Mouse (Mus musculus) intestine, embryonic 15.5 days (tissue): ENCODE measurements around the gene Nme7. TPM values are rescaled to one million over a fixed set of nuclear protein-coding genes. Genes with fewer than 3 reads are reported as not detected.

Source experiments
- ATAC-seq: fragments of 200-750 bp; cut with Nextera tagmentation; 2 replicates; pipeline ENCODE4 v1.8.0; 2017; ENCODE audit warnings: moderate TSS enrichment, moderate library complexity
- H3K27ac ChIP-seq: fragments of 300-500 bp; sonication (generic); 2 replicates; pipeline ENCODE4 v1.5.1; 2015; ENCODE audit warnings: mild to moderate bottlenecking, inconsistent platforms
- H3K27me3 ChIP-seq: fragments of 300-500 bp; sonication (generic); replicated peaks from 2 replicates; pipeline ENCODE4 v1.6.1; 2015; ENCODE audit warnings: inconsistent platforms
- H3K36me3 ChIP-seq: fragments of 300-500 bp; sonication (generic); 2 replicates; pipeline ENCODE4 v1.6.1; 2015; ENCODE audit warnings: inconsistent platforms
- H3K4me1 ChIP-seq: fragments of 300-500 bp; sonication (generic); replicated peaks from 2 replicates; pipeline ENCODE4 v1.6.1; 2015; ENCODE audit warnings: inconsistent platforms
- H3K4me2 ChIP-seq: fragments of 300-500 bp; sonication (generic); replicated peaks from 2 replicates; pipeline ENCODE4 v1.6.1; 2015; ENCODE audit warnings: mild to moderate bottlenecking, inconsistent platforms
- H3K4me3 ChIP-seq: fragments of 300-500 bp; sonication (generic); replicated peaks from 2 replicates; pipeline ENCODE4 v1.5.1; 2015; ENCODE audit warnings: inconsistent platforms
- H3K9ac ChIP-seq: fragments of 300-500 bp; sonication (generic); 2 replicates; pipeline ENCODE4 v1.6.1; 2015; ENCODE audit warnings: inconsistent platforms
- H3K9me3 ChIP-seq: fragments of 300-500 bp; sonication (generic); 2 replicates; pipeline ENCODE4 v1.6.1; 2016; ENCODE audit warnings: inconsistent platforms
- WGBS: fragments of 180-500 bp; shearing (Covaris S2); methylation state at CpG from one replicate; pipeline ENCODE4 v1.1.7; 2015; 5-methylcytosine and 5-hydroxymethylcytosine counted together
- polyA plus RNA-seq: library from polyadenylated mRNA; unstranded; fragments of >200 nt; fragmentation: Nextera tagmentation; extraction: Ambion mirVana; gene quantifications from 2 replicates; pipeline ENCODE4 v1.2.1, GENCODE M21; 2015

Nme7 gene
- polyA plus RNA-seq, 1 experiment from 2014 or later, result 35.0 TPM

DNA sequence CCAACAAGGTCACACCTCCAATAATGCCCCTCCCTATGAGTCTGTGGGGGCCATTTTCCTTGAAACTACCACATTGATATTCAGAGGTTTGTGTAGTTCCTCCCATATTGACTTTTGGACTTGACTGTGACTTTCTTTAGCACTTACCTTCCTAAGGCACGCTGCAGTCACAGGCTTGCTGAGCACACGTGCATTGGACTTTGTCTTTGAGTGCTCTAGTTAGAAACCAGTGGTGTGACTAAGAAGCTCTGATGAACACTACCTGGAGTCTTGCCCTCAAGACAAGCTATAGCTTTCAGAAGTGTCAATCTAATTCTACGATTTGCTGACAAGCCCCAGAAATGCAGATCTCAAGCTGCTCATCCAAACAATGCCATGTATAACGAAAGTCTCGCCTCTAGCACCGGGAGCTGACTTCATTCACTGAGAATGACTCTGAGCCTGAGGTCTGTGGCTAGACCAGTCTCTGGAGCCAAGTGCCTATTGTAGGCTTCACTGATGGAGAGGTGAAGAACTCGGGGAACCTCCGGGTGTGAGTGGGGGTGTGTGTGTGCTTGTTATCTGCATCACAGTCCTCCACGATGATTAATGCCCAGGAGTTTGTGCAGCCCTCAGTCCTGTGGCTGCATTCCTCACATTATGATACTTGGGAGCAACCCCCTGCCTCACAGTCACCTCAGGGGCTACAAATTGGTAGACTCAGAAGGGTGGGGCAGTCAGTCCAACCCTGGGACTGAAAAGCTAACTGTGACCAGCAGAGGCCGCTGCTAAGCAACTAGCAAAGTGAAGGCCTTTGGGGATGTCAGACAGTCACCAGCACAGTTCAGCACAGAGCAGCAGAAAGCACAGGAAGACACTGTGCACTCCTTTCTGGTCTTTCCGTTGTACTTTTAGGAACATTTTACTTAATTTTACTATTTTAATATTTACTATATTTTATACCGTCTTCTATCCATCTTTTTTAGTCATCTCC, 62.5 kb downstream of the Nme7 start:
- Histone ChIP-seq H3K4me1 (no peaks in the 10 kb centered on the region), H3K4me3 (no peak overlapping the region), H3K4me2 (no peak overlapping the region), H3K9ac (no peak overlapping the region), H3K27me3 (no peaks in the 10 kb centered on the region), H3K9me3 (no peaks in the 10 kb centered on the region), H3K27ac (peak overlapping the region; percentile 63), H3K36me3 (no peaks in the 10 kb centered on the region)
- WGBS, result 63% methylated on average over 12 of the region's 12 CpGs
- peak; percentile 93 for ATAC-seq

DNA sequence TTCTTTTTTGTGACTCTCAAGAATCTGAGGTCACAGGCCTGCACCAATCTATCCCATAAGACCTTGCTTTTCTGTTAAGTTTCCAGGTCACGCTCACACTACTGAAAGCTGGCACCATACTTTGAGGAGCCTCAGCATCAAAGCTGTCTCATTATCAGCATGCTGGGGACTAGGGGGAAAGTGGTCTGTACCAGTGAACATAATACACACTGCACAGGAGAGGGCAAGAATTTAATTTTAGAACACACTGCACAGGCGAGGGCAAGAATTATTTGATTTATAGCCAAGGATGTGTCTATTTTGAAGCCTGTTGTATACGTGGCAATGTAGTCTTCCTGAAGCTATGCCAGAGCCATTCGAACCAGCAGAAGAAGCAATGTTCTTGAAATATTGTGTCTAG, 64.2 kb downstream of the Nme7 start:
- Histone ChIP-seq H3K4me1 (no peaks in the 10 kb centered on the region), H3K36me3 (no peaks in the 10 kb centered on the region), H3K27ac (no peak overlapping the region), H3K4me3 (no peak overlapping the region), H3K27me3 (no peaks in the 10 kb centered on the region), H3K4me2 (no peak overlapping the region), H3K9ac (no peak overlapping the region), H3K9me3 (no peaks in the 10 kb centered on the region)
- ATAC-seq, result no peak
- WGBS, result 76% methylated on average over 4 of the region's 4 CpGs

DNA sequence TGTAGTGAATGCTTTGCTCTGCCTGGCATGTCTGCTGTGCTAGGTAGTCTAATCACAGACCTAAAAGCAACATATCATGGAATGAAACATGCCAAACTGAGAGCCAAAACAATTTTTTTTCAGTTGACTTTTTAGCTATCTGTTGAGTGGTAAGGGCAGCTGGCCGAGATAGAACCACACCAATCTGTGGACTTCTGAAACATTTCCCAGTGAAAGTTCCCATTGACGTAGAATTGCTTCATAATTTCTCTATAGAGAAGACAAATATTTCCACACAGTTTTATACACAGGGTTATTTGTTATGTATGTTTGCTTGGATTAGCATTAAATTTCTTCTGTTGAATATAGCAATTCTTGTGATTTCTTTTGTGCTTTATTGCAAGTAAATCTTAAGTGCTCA, 65.9 kb downstream of the Nme7 start:
- H3K27me3 ChIP-seq, result no peaks in the 10 kb centered on the region
- no peak overlapping the region for H3K9ac ChIP-seq
- ATAC-seq, result no peak
- 85% methylated on average over 2 of the region's 2 CpGs for WGBS
- H3K4me1 ChIP-seq, result no peaks in the 10 kb centered on the region
- no peak overlapping the region for H3K4me2 ChIP-seq
- H3K4me3 ChIP-seq, result no peak overlapping the region
- H3K9me3 ChIP-seq, result no peaks in the 10 kb centered on the region
- H3K27ac ChIP-seq, result no peak overlapping the region
- no peaks in the 10 kb centered on the region for H3K36me3 ChIP-seq

DNA sequence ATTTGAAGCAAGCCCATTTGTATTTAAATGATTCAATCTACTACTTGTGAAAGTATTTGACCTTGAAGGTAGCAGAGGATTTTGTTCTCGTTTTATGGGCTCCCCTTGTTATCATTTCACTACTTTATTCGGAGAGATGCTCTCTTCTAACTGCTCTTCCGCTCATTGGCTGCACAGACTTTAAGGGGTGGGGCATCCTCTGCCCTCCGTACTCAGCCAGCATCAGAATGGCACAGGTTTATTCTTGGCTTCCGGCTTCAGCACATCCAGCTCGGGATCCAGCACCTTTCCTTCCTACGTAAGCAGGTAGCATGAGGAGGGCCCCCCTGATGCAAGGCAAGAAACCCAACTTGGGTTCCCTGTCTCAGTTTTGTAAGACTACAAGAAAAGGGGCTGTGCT, 69.1 kb downstream of the Nme7 start:
- Histone ChIP-seq H3K4me2 (no peak overlapping the region), H3K27ac (no peak overlapping the region), H3K36me3 (no peaks in the 10 kb centered on the region), H3K4me3 (no peak overlapping the region), H3K4me1 (no peaks in the 10 kb centered on the region), H3K9ac (no peak overlapping the region), H3K9me3 (no peaks in the 10 kb centered on the region), H3K27me3 (no peaks in the 10 kb centered on the region)
- 86% methylated on average over 7 of the region's 7 CpGs for WGBS
- no peak for ATAC-seq

DNA sequence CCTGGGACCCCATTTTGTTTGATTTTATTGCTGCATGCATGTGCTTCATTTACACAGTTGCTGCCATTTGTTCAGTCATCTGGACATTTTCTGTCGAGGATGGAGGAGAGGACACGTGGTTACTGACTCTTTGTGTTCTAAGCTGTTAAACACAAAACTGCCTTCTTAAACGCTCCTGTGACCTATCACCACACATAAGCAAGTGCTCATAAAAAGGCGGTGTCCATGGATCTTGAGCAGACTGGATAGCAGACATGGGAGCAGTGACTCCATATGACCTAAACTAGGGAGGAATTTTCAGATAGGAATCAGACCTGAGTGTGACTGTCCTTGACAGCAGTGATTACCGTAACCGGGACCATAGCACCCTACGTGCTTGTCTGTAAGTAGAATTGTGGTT, 70.1 kb downstream of the Nme7 start:
- Histone ChIP-seq H3K4me1 (no peaks in the 10 kb centered on the region), H3K27me3 (no peaks in the 10 kb centered on the region), H3K27ac (no peak overlapping the region), H3K4me3 (no peak overlapping the region), H3K9me3 (no peaks in the 10 kb centered on the region), H3K36me3 (no peaks in the 10 kb centered on the region), H3K9ac (no peak overlapping the region), H3K4me2 (no peak overlapping the region)
- no peak for ATAC-seq
- WGBS, result 60% methylated on average over 7 of the region's 7 CpGs

DNA sequence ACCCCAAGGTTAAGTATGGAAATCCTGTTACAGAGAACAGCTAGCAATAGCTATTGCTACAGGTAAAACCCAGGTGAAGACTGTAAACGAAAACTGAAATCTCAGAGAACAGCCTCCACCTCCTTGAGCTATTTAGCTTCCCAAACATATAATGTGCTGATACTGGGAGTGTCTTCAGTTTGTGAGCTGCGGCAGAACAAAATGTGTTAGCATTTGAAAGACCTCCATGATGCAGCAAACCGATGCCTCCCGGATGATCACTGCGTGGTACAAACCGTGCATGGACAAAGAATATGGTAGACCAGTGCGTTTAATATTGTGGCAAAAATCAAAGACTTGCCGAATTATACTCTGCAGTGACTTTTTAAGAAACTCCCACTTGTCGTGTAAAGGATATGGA, 71.7 kb downstream of the Nme7 start:
- no peak overlapping the region for H3K9ac ChIP-seq
- WGBS, result 96% methylated on average over 9 of the region's 9 CpGs
- H3K27me3 ChIP-seq, result no peaks in the 10 kb centered on the region
- no peak overlapping the region for H3K4me2 ChIP-seq
- no peaks in the 10 kb centered on the region for H3K4me1 ChIP-seq
- ATAC-seq, result no peak
- H3K36me3 ChIP-seq, result no peaks in the 10 kb centered on the region
- no peak overlapping the region for H3K4me3 ChIP-seq
- H3K27ac ChIP-seq, result no peak overlapping the region
- H3K9me3 ChIP-seq, result no peaks in the 10 kb centered on the region

DNA sequence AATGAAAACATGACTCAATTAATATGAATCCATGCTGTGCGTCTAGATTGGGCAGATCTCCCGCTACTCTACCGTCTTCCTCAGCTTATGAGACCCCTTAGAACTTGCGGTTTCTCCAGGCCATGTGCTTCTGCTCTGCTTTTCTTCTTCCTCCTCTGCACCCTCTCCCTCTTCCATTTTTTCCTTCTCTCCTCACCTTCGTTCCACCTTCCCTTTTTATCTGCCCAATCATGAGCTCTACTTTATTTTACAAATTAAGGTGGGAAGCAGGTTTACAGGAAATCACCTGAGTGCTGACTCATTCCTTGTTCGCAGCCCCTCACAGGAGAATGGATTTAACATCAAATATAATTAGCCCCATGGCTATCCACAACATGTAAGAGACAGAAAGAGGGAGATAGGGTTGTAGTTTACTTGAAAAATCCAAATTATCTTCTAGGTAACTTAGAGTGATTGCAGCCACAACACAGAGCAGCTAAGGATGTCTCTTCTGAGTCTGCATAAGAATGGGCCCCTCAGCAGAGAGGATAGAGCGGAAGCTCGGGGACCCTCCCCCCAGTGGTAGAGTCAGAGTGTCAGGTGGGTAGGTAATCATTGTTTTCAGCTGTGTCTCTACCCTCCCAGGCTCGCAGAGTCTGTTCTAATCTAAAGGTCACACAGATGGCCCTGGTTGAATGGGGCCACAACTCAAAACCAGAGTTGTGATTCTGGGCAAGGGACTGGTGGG, 73.0 kb downstream of the Nme7 start:
- no peaks in the 10 kb centered on the region for H3K4me1 ChIP-seq
- H3K9me3 ChIP-seq, result no peaks in the 10 kb centered on the region
- no peaks in the 10 kb centered on the region for H3K27me3 ChIP-seq
- WGBS, result 82% methylated on average over 9 of the region's 9 CpGs
- no peak overlapping the region for H3K27ac ChIP-seq
- H3K36me3 ChIP-seq, result no peaks in the 10 kb centered on the region
- no peak overlapping the region for H3K4me2 ChIP-seq
- H3K9ac ChIP-seq, result no peak overlapping the region
- 0 out of 2 replicates have a peak, but pooled peaks have one; percentile 15 for ATAC-seq
- H3K4me3 ChIP-seq, result no peak overlapping the region

DNA sequence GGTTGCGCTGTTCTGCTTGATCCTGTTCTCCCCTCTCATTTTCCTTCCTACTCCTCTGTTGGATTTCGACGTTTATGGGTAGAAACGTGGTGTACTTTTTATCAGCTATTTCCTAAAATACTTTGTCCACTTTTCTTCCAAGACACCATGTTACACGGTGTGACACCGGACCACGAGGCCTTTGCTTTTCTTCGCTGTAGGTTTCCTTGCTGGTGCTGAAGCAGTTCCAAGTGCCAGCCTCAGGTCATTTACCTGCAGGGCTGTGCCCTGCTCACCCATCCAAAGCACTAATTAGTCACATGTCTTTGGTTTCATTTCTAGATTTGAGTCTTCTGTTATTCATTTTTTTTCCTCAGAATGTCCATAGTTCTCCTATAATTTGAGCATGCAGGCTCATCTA, 79.7 kb downstream of the Nme7 start:
- Histone ChIP-seq H3K4me2 (no peak overlapping the region), H3K9ac (no peak overlapping the region), H3K27ac (no peak overlapping the region), H3K36me3 (no peaks in the 10 kb centered on the region), H3K27me3 (no peaks in the 10 kb centered on the region), H3K4me1 (no peaks in the 10 kb centered on the region), H3K4me3 (no peak overlapping the region), H3K9me3 (no peaks in the 10 kb centered on the region)
- no peak for ATAC-seq
- 93% methylated on average over 8 of the region's 8 CpGs for WGBS

- ATAC-seq, result no peak
- no peaks in the 10 kb centered on the region for H3K27me3 ChIP-seq
- H3K36me3 ChIP-seq, result no peaks in the 10 kb centered on the region
- no peak overlapping the region for H3K9ac ChIP-seq
- no peak overlapping the region for H3K4me3 ChIP-seq
- no peaks in the 10 kb centered on the region for H3K9me3 ChIP-seq
- no peaks in the 10 kb centered on the region for H3K4me1 ChIP-seq
- 93% methylated on average over 10 of the region's 10 CpGs for WGBS
- H3K27ac ChIP-seq, result no peak overlapping the region
- no peak overlapping the region for H3K4me2 ChIP-seq
Measured at GRCm38 (mm10) chr1:164384354-164384753, 80.4 kb downstream of the Nme7 start.

DNA sequence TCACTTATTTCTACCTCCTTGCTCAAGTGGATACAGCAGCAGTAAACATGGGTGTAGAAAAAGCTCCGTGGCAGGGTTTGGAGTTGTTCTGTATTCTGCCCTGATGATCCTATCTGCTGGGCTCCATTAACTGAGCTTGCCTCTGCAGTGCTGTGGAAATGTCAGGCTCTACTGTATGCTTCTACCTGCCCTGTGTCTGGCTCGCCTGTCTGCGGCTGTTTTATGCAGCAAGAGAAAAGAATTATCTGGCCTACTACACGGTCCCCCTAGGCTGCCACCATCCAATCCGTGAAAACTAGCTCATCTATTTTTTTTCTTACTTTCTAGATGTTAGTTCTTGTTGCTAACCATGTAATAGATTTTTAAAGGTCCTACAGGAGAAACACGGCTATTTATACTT, 81.1 kb downstream of the Nme7 start:
- Histone ChIP-seq H3K9ac (no peak overlapping the region), H3K4me3 (no peak overlapping the region), H3K4me2 (no peak overlapping the region), H3K4me1 (no peaks in the 10 kb centered on the region), H3K27me3 (no peaks in the 10 kb centered on the region), H3K9me3 (no peaks in the 10 kb centered on the region), H3K27ac (no peak overlapping the region), H3K36me3 (no peaks in the 10 kb centered on the region)
- ATAC-seq, result no peak
- WGBS, result 86% methylated on average over 6 of the region's 6 CpGs

DNA sequence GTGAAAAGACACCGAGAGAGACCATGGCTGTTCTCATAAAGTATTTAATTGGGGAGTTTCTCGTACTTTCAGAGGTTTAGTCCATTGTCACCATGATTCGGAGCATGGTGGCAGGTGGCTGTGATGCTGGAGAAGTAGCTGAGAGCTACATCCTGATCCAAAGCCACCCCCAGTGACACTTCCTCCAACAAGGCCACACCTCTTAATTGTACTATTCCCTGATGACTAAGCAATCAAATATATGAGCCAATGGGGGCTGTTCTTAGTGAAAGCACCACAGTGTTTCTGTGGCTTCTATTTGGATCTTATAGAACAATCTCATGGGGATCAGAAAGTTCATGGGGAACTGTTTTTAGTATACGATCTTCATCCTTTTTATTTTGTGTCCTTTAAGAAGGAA, 85.8 kb downstream of the Nme7 start:
- Histone ChIP-seq H3K36me3 (no peaks in the 10 kb centered on the region), H3K9me3 (no peaks in the 10 kb centered on the region)
- WGBS, result 85% methylated on average over 4 of the region's 4 CpGs

DNA sequence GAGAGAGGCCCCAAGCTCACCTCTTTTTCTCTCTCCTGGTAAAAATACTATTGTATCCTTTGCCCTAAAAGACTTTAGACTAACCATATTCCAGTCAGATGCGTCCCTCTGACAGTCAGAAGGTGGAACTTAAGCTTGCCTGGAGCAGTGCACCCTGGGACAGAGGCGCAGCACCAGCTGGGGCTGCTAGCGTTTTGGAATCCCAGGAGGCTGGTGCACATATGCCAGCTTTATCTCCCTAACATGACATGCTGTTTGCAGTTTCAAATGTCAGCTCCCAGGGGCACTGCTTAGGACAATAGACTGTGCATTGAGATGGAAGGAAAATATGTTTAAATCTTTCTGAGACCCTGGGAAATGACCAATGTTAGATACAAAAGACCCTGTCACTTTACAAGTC, 88.3 kb downstream of the Nme7 start:
- H3K36me3 ChIP-seq, result no peaks in the 10 kb centered on the region
- no peak overlapping the region for H3K27ac ChIP-seq
- H3K4me3 ChIP-seq, result no peak overlapping the region
- 54% methylated on average over 3 of the region's 3 CpGs for WGBS
- H3K27me3 ChIP-seq, result no peaks in the 10 kb centered on the region
- H3K9me3 ChIP-seq, result no peaks in the 10 kb centered on the region
- H3K4me1 ChIP-seq, result no peaks in the 10 kb centered on the region
- H3K4me2 ChIP-seq, result no peak overlapping the region
- ATAC-seq, result no peak
- H3K9ac ChIP-seq, result no peak overlapping the region

More for the DNA sequence above, 85.8 kb downstream of the Nme7 start:
- ATAC-seq, result peak; percentile 55; the same call in 1 of the 2 replicates
- no peak overlapping the region for H3K27ac ChIP-seq
- H3K4me3 ChIP-seq, result no peak overlapping the region
- H3K9ac ChIP-seq, result no peak overlapping the region
- H3K4me2 ChIP-seq, result no peak overlapping the region
- no peaks in the 10 kb centered on the region for H3K4me1 ChIP-seq
- no peaks in the 10 kb centered on the region for H3K27me3 ChIP-seq
